In the genomic region with DNA sequence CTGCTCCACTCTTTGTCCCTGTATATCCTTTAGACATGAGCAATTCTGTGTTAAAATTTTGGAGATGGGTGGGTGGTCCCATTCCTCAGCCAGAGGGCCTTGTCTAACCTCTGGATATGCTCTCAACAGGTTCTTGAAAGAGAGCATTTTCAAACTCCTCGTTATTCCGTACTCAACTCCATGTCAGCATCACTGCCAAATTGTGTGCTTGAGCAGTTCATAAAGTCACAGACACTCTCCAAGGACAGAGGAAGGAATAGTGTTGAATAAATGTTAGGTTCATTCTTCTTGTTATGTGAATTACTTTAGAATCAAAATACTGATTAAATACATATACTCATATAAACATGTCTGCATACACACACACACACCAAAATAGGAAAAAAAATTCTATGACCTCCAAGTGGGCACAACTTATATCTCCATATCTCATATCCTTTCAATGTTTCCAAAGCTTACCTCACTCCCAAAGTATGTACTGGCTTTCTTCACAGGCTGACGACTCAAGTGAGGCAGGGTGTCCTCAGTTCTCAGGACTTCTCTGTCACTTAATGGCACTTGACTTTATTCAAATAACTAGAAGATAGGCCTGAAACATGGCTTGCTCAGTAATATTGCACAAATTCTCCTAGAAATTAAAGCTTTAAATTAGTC, we compare ENCODE assay signal across 25 mouse cellular contexts.
"Had no signal": no experiment of that assay in that cellular context is flagged by ENCODE, and none has a peak within 500 bp of the region (broad histone marks: within the 10 kb centered on the region; RNA-seq: fewer than 3 reads in every experiment).

No protein-coding gene starts in this region.

- H3K4me2 ChIP-seq: heart, embryonic 11.5 days; heart, embryonic 13.5 days; heart, embryonic 15.5 days; hindbrain, embryonic 12.5 days; hindbrain, embryonic 14.5 days; intestine, embryonic 15.5 days; limb, embryonic 12.5 days had no signal

- H3K9ac ChIP-seq: forebrain, postnatal 0 days; heart, embryonic 13.5 days; heart, embryonic 15.5 days; hindbrain, embryonic 12.5 days; hindbrain, embryonic 14.5 days; intestine, embryonic 15.5 days; limb, embryonic 12.5 days had no signal

- H3K4me3 ChIP-seq: heart, adult 2 months; heart, embryonic 13.5 days; heart, embryonic 15.5 days; hindbrain, embryonic 10.5 days; hindbrain, embryonic 12.5 days; intestine, embryonic 15.5 days; layer of hippocampus, adult 2 months; left cerebral cortex, adult 2 months; limb, embryonic 10.5 days; limb, embryonic 12.5 days had no signal

- DNase-seq: forebrain, postnatal 0 days; gastrocnemius, postnatal 14 days; gastrocnemius, postnatal 36 days; heart, adult 11 months; heart, postnatal 36 days; kidney, adult 18-20 months; kidney, adult 8-10 months; kidney, postnatal 10 days; kidney, postnatal 25 days; kidney, postnatal 4 days had no signal

- H3K36me3 ChIP-seq: heart, embryonic 13.5 days; heart, embryonic 15.5 days; hindbrain, embryonic 10.5 days; hindbrain, embryonic 12.5 days; intestine, embryonic 15.5 days; limb, embryonic 10.5 days; limb, embryonic 12.5 days had no signal

- H3K27me3 ChIP-seq: heart, embryonic 13.5 days; heart, embryonic 15.5 days; hindbrain, embryonic 12.5 days; intestine, embryonic 15.5 days; limb, embryonic 12.5 days had no signal

- H3K27ac ChIP-seq: heart, adult 2 months; heart, embryonic 13.5 days; heart, embryonic 15.5 days; hindbrain, embryonic 10.5 days; hindbrain, embryonic 12.5 days; hindbrain, embryonic 14.5 days; intestine, embryonic 15.5 days; layer of hippocampus, adult 2 months; left cerebral cortex, adult 2 months; limb, embryonic 10.5 days; limb, embryonic 12.5 days had no signal

- H3K4me1 ChIP-seq: hindbrain, embryonic 10.5 days; hindbrain, embryonic 12.5 days; intestine, embryonic 15.5 days; limb, embryonic 10.5 days; limb, embryonic 12.5 days had no signal

- H3K9me3 ChIP-seq: heart, embryonic 13.5 days; heart, embryonic 15.5 days; hindbrain, embryonic 10.5 days; hindbrain, embryonic 12.5 days; intestine, embryonic 15.5 days; limb, embryonic 10.5 days; limb, embryonic 12.5 days had no signal

- ATAC-seq: forebrain, postnatal 0 days; hindbrain, embryonic 16.5 days; inflammation-experienced regulatory T-cells, adult 6 months; intestine, embryonic 15.5 days; intestine, postnatal 0 days had no signal
